Mouse (Mus musculus) ES-Bruce4 (cell line): ENCODE results near the gene Tk1. TPM values are rescaled to one million over a fixed set of nuclear protein-coding genes. Genes with fewer than 3 reads are reported as not detected.

Experiments used
- H3K27ac ChIP-seq: 2 replicates; pipeline ENCODE4 v1.5.1; 2012; ENCODE audit warnings: low read length, inconsistent platforms; ENCODE audit not compliant: insufficient read depth
- H3K27me3 ChIP-seq: 2 replicates; pipeline ENCODE4 v1.6.1; 2012; ENCODE audit warnings: mild to moderate bottlenecking, low read length, inconsistent platforms; ENCODE audit not compliant: control insufficient read depth, poor library complexity, insufficient read depth, severe bottlenecking
- H3K36me3 ChIP-seq: 2 replicates; pipeline ENCODE4 v1.6.1; 2012; ENCODE audit warnings: inconsistent platforms, mild to moderate bottlenecking, low read length, moderate library complexity; ENCODE audit not compliant: control insufficient read depth, poor library complexity, insufficient read depth, severe bottlenecking
- H3K4me1 ChIP-seq: one replicate; pipeline ENCODE4 v1.8.1; 2011; ENCODE audit warnings: low read length; ENCODE audit not compliant: control insufficient read depth, insufficient read depth
- H3K4me3 ChIP-seq: 2 replicates; pipeline ENCODE4 v1.5.1; 2011; ENCODE audit warnings: low read depth, mild to moderate bottlenecking, low read length
- H3K9ac ChIP-seq: 2 replicates; pipeline ENCODE4 v1.6.1; 2012; ENCODE audit warnings: low read depth, mild to moderate bottlenecking, inconsistent platforms; ENCODE audit not compliant: poor library complexity, severe bottlenecking
- H3K9me3 ChIP-seq: replicated peaks from 2 replicates; pipeline ENCODE4 v1.6.1; 2012; ENCODE audit warnings: mild to moderate bottlenecking, low read length, inconsistent platforms; ENCODE audit not compliant: control insufficient read depth, poor library complexity, insufficient read depth, severe bottlenecking
- CTCF ChIP-seq: IDR thresholded peaks from one replicate; pipeline ENCODE4 v1.8.1; 2011; ENCODE audit warnings: low read depth, low read length
- EP300 ChIP-seq: IDR thresholded peaks from 2 replicates; pipeline ENCODE4 v1.6.1; 2011; ENCODE audit warnings: low read depth, low read length; ENCODE audit not compliant: insufficient read depth
- POLR2A ChIP-seq: IDR thresholded peaks from one replicate; pipeline ENCODE4 v1.8.1; 2011; ENCODE audit warnings: low read length; ENCODE audit not compliant: insufficient read depth
- polyA plus RNA-seq: library from polyadenylated mRNA; stranded (reverse); fragments of >200 nt; gene quantifications from 2 replicates; pipeline ENCODE4 v1.2.4, GENCODE M21; 2011; ENCODE audit warnings: low read depth; ENCODE audit not compliant: missing spikeins, insufficient read depth, insufficient read length

Gene Tk1
- polyA plus RNA-seq, 1 experiment, result 35.7 TPM

GRCm38 (mm10) chr11:117768725-117769682 is 56.9 kb downstream of the Tk1 start:
- no peaks in the 10 kb centered on the region for H3K27me3 ChIP-seq
- H3K9ac ChIP-seq, result no peak overlapping the region
- TF ChIP-seq CTCF (no peak), EP300 (no peak), POLR2A (no peak)
- no peak overlapping the region for H3K27ac ChIP-seq
- H3K4me1 ChIP-seq, result peaks cover 13% of the 10 kb centered on the region
- no peaks in the 10 kb centered on the region for H3K9me3 ChIP-seq
- no peak overlapping the region for H3K4me3 ChIP-seq
- H3K36me3 ChIP-seq, result no peaks in the 10 kb centered on the region

GRCm38 (mm10) chr11:117766275-117766674 is 59.6 kb downstream of the Tk1 start:
- Histone ChIP-seq H3K27me3 (no peaks in the 10 kb centered on the region), H3K4me1 (peaks cover 14% of the 10 kb centered on the region), H3K9me3 (no peaks in the 10 kb centered on the region), H3K27ac (no peak overlapping the region), H3K9ac (no peak overlapping the region), H3K4me3 (no peak overlapping the region), H3K36me3 (no peaks in the 10 kb centered on the region)
- no peak for TF ChIP-seq CTCF
- no peak for TF ChIP-seq POLR2A
- no peak for TF ChIP-seq EP300

Other genes with a start within 250 kb of the Tk1 start
- gene Tnrc6c, start 171.8 kb downstream of the Tk1 start, polyA plus RNA-seq, result 28.6 and 28.7 TPM in 2 replicates
- 3.1 and 5.3 TPM in 2 replicates for gene Tmc8, start 44.0 kb downstream of the Tk1 start, polyA plus RNA-seq
- gene Tmc6, start 43.9 kb downstream of the Tk1 start, polyA plus RNA-seq, result 12.3 and 16.4 TPM in 2 replicates
- not detected in 2 replicates for gene 6030468B19Rik, start 28.4 kb downstream of the Tk1 start, polyA plus RNA-seq
- gene Gm20708, start 16.4 kb downstream of the Tk1 start, polyA plus RNA-seq, result 1.4 and 2.1 TPM in 2 replicates
- 49.1 and 51.9 TPM in 2 replicates for gene Syngr2, start 16.4 kb downstream of the Tk1 start, polyA plus RNA-seq
- 3.6 and 5.0 TPM in 2 replicates for gene Afmid, start 168 bp downstream of the Tk1 start, polyA plus RNA-seq
- gene Birc5, start 23.2 kb upstream of the Tk1 start, polyA plus RNA-seq, result 171 and 183 TPM in 2 replicates
- gene Tmem235, start 34.7 kb upstream of the Tk1 start, polyA plus RNA-seq, result 0.37 TPM in 1 of 2 replicates, not detected in the other
- gene Tha1, start 47.4 kb upstream of the Tk1 start, polyA plus RNA-seq, result 0.52 and 1.1 TPM in 2 replicates
- 53.8 and 61.5 TPM in 2 replicates for gene Socs3, start 144.0 kb upstream of the Tk1 start, polyA plus RNA-seq
- 31.5 and 35.5 TPM in 2 replicates for gene Pgs1, start 160.2 kb upstream of the Tk1 start, polyA plus RNA-seq